Mouse (Mus musculus): ENCODE results near the gene Slc9a6. TPM values are rescaled to one million over a fixed set of nuclear protein-coding genes. Genes with fewer than 3 reads are reported as not detected.

Slc9a6 gene
- polyA plus RNA-seq, 1 experiment: 8.5 TPM

DNA sequence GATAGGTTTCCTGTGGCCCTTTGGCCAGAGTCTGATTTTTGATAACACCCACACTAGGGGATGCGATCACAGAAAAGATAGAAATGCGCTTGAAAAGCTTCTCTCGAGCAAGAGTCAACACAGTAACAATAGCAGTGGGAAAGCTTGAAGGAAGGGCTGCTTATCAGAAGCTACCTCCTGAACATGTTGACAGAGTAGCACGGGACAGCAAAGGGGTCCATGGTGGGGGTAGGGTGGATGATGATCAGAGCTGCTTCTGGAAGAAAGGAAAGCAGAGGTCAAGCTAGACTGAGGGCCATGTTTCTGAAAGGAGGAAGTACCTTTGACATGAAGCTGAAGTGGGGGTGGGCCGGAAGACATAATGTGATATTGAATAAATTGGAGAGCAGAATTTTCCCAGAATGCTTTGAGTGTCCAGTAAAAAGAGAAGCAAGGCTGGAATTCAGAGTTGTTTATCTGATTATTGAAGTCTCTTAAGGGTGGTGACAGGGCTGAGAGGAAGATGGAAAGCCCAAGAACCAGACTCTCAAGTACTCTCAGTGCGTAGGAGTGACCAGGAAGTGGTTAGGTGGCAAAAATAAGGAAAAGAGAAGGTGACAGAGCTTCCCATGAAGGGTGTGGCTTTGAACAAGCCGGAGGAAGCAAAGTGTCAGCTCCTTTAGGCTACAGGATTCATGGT is 2.4 kb upstream of the Slc9a6 start:
- TF ChIP-seq POLR2A (IDR thresholded peaks at IDR 0.05; ENCODE audit: low read depth, low read length) (no peak), CTCF (IDR thresholded peaks at IDR 0.05; ENCODE audit: extremely low read depth, insufficient read depth, insufficient read length, insufficient replicate concordance) (no peak)

DNA sequence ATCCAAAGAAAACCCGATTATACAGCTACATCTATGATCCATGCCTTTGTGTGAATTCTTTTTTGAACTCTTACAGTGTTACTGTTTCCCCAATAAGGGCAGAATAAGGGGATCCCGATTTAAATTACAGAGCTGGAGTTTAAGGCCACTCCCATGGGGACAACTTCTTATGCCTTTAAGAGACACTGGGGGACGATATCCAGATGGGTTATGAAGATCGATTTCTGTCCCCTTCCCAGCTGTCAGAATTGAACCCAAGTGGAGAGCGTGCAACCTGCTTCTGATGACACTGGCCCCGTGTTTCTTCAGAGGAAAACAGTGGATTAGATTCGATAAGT is 303 bp upstream of the Slc9a6 start:
- peak overlapping the region; percentile 93 for H3K4me3 ChIP-seq (ENCODE audit: extremely low read depth, insufficient read depth, insufficient read length)
- no peak overlapping the region for H3K27ac ChIP-seq (ENCODE audit: insufficient read depth, low read length)
- H3K27me3 ChIP-seq (ENCODE audit: control insufficient read depth, insufficient read depth, low read length): no peaks in the 10 kb centered on the region
- peaks cover 3% of the 10 kb centered on the region; the same call in 1 of the 2 replicates for H3K4me1 ChIP-seq (ENCODE audit: control insufficient read depth, insufficient read depth, insufficient read length)
- WGBS: 39% methylated on average over 7 of the region's 7 CpGs
- TF ChIP-seq POLR2A (IDR thresholded peaks at IDR 0.05; ENCODE audit: low read depth, low read length): no peak
- no peak for TF ChIP-seq CTCF (IDR thresholded peaks at IDR 0.05; ENCODE audit: extremely low read depth, insufficient read depth, insufficient read length, insufficient replicate concordance)
- DNase-seq (ENCODE audit: low read depth in 1 of 2, low spot score in 2 of 2): no peak
- no peaks in the 10 kb centered on the region for H3K36me3 ChIP-seq (ENCODE audit: control insufficient read depth, insufficient read depth, low read length)

More for the DNA sequence above, 2.4 kb upstream of the Slc9a6 start:
- DNase-seq (ENCODE audit: low read depth in 1 of 2, low spot score in 2 of 2): no peak
- H3K27me3 ChIP-seq (ENCODE audit: control insufficient read depth, insufficient read depth, low read length): no peaks in the 10 kb centered on the region
- no peak overlapping the region for H3K27ac ChIP-seq (ENCODE audit: insufficient read depth, low read length)
- 70% methylated on average over 7 of the region's 7 CpGs for WGBS
- no peak overlapping the region for H3K4me3 ChIP-seq (ENCODE audit: extremely low read depth, insufficient read depth, insufficient read length)
- no peaks in the 10 kb centered on the region for H3K36me3 ChIP-seq (ENCODE audit: control insufficient read depth, insufficient read depth, low read length)
- peaks cover 3% of the 10 kb centered on the region; the same call in 1 of the 2 replicates for H3K4me1 ChIP-seq (ENCODE audit: control insufficient read depth, insufficient read depth, insufficient read length)

DNA sequence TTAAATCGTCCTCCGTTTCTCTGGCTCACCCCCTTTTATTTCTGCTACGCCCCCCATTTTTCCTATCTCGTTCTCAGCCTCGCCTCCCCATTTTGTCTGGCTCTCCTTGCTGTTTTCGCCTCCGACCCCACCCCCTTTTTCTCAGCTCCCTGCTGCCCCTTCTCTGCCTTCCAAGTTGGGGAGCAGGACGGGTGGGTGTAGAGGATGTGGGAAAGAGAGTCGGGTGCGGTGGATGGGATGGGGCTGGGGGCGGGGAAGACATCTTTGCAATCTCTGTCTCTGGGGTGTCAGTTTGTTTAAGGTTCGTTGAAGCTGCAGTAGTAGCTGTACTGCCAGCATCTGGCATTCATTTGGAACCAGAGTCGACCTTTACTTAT is 749 bp downstream of the Slc9a6 start:
- TF ChIP-seq CTCF (IDR thresholded peaks at IDR 0.05; ENCODE audit: extremely low read depth, insufficient read depth, insufficient read length, insufficient replicate concordance) (no peak), POLR2A (IDR thresholded peaks at IDR 0.05; ENCODE audit: low read depth, low read length) (no peak)
- H3K4me3 ChIP-seq (ENCODE audit: extremely low read depth, insufficient read depth, insufficient read length): peak overlapping the region; percentile 93
- H3K36me3 ChIP-seq (ENCODE audit: control insufficient read depth, insufficient read depth, low read length): no peaks in the 10 kb centered on the region
- WGBS: 26% methylated on average over 13 of the region's 13 CpGs
- DNase-seq (ENCODE audit: low read depth in 1 of 2, low spot score in 2 of 2): no peak
- peaks cover 3% of the 10 kb centered on the region; the same call in 1 of the 2 replicates for H3K4me1 ChIP-seq (ENCODE audit: control insufficient read depth, insufficient read depth, insufficient read length)
- H3K27me3 ChIP-seq (ENCODE audit: control insufficient read depth, insufficient read depth, low read length): no peaks in the 10 kb centered on the region
- H3K27ac ChIP-seq (ENCODE audit: insufficient read depth, low read length): peak overlapping the region; percentile 62; the same call in 1 of the 2 replicates

DNA sequence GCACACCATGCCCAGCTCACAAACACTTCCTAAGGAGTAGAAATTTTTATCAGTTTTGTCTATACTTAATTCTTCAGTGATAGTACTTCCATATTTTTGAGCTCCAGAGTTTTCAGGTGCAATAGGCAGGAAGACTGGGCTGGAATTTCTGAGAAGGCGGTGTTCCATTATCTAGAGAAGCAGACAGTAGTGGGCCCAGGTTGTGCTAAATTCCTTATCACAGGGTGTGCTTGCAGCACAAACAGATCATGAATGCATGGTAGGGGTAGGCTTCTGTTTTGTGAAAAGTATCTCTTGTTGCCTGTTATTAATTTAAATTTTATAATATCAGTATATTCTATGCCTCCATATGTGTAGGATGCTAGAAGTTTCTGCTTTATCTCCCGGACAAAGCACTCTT is 5.7 kb downstream of the Slc9a6 start:
- no peaks in the 10 kb centered on the region for H3K4me1 ChIP-seq (ENCODE audit: control insufficient read depth, insufficient read depth, insufficient read length)
- TF ChIP-seq POLR2A (IDR thresholded peaks at IDR 0.05; ENCODE audit: low read depth, low read length): no peak
- TF ChIP-seq CTCF (IDR thresholded peaks at IDR 0.05; ENCODE audit: extremely low read depth, insufficient read depth, insufficient read length, insufficient replicate concordance): no peak
- DNase-seq (ENCODE audit: low read depth in 1 of 2, low spot score in 2 of 2): no peak
- H3K27me3 ChIP-seq (ENCODE audit: control insufficient read depth, insufficient read depth, low read length): no peaks in the 10 kb centered on the region
- no peak overlapping the region for H3K27ac ChIP-seq (ENCODE audit: insufficient read depth, low read length)
- 78% methylated on average over 2 of the region's 2 CpGs for WGBS
- H3K36me3 ChIP-seq (ENCODE audit: control insufficient read depth, insufficient read depth, low read length): no peaks in the 10 kb centered on the region
- H3K4me3 ChIP-seq (ENCODE audit: extremely low read depth, insufficient read depth, insufficient read length): no peak overlapping the region

DNA sequence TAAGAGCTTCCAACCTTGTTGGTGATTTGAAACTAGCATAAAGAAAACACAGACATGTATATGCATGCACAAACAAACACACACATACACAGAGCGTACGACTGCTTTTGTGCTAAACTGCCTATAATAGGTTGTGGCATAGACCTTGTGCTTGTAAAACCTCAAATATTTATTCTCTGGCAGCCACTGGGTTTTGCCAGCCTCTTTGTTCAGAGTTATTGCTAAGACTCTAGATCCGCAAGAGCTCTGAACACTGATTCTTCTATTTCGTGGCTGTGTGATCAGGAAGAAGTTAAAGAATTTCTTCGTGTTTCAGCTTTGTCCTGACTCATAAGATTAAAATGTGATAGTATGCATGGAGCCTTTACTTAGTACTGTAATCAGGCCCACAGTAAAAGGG is 26.6 kb downstream of the Slc9a6 start:
- Histone ChIP-seq H3K27me3 (ENCODE audit: control insufficient read depth, insufficient read depth, low read length) (no peaks in the 10 kb centered on the region), H3K4me1 (ENCODE audit: control insufficient read depth, insufficient read depth, insufficient read length) (no peaks in the 10 kb centered on the region), H3K27ac (ENCODE audit: insufficient read depth, low read length) (no peak overlapping the region), H3K36me3 (ENCODE audit: control insufficient read depth, insufficient read depth, low read length) (no peaks in the 10 kb centered on the region), H3K4me3 (ENCODE audit: extremely low read depth, insufficient read depth, insufficient read length) (no peak overlapping the region)
- no peak for DNase-seq (ENCODE audit: low read depth in 1 of 2, low spot score in 2 of 2)
- WGBS: 86% methylated on average over 5 of the region's 5 CpGs
- no peak for TF ChIP-seq POLR2A (IDR thresholded peaks at IDR 0.05; ENCODE audit: low read depth, low read length)
- no peak for TF ChIP-seq CTCF (IDR thresholded peaks at IDR 0.05; ENCODE audit: extremely low read depth, insufficient read depth, insufficient read length, insufficient replicate concordance)

DNA sequence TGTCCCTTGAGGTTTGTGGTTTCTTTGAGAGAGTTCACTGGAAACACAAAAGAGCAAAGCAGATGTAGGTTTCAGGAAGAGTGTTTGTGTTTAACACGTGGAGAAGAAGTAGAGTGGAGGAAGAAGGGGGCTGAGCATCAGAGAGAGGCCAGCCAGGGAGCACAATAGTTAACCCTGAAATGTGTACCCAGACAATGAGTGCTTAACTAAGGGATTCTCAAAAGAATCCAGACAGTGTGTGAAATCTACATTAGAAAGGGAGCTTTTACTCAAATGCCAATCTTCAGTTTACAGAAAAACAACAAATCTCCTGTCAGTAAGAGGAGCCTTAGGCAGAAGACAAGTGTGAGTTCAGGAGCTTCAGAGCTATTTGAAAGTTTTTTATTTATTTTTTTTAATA is 30.5 kb downstream of the Slc9a6 start:
- H3K4me3 ChIP-seq (ENCODE audit: extremely low read depth, insufficient read depth, insufficient read length): no peak overlapping the region
- no peaks in the 10 kb centered on the region for H3K27me3 ChIP-seq (ENCODE audit: control insufficient read depth, insufficient read depth, low read length)
- H3K36me3 ChIP-seq (ENCODE audit: control insufficient read depth, insufficient read depth, low read length): no peaks in the 10 kb centered on the region
- TF ChIP-seq CTCF (IDR thresholded peaks at IDR 0.05; ENCODE audit: extremely low read depth, insufficient read depth, insufficient read length, insufficient replicate concordance): no peak
- TF ChIP-seq POLR2A (IDR thresholded peaks at IDR 0.05; ENCODE audit: low read depth, low read length): no peak
- 3% methylated on average over 1 of the region's 1 CpGs for WGBS
- no peak for DNase-seq (ENCODE audit: low read depth in 1 of 2, low spot score in 2 of 2)
- no peak overlapping the region for H3K27ac ChIP-seq (ENCODE audit: insufficient read depth, low read length)
- no peaks in the 10 kb centered on the region for H3K4me1 ChIP-seq (ENCODE audit: control insufficient read depth, insufficient read depth, insufficient read length)

DNA sequence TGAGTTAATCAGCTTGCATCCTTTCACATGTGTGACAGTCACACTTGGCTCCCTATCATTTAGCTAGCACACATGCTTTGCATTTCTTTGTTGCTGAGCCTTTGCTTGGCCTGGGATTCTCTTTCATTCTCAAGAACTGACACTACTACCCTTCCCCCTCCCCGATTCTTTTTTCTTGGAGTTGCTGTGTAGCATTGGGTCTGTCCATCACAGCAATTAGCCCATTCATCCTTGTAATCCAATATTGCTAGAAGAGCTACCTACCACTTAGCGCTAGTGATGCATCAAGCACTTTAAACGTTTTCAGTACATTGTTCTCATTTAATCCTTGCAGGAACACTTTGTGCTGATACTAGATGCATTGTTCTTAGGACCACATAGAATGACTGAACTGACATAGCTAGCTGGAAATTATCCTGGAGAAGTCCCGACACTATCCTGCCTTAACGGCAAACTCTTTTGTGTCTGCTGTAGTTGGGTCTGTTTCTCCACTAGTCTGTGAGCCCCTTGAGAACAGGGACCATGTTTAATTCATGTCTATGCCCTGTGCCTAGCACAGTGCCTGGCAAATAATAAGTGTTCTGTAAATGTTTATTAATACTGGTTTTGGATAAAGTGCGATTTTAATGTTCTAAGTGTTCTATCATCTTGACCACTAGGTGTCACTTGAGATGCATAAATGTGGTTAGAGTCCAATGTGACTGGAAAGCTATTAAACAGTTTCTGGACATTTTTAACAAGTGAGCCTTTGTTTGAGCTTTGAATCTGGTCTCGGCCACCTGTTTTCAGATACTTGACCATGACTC is 40.2 kb downstream of the Slc9a6 start:
- TF ChIP-seq CTCF (IDR thresholded peaks at IDR 0.05; ENCODE audit: extremely low read depth, insufficient read depth, insufficient read length, insufficient replicate concordance) (no peak), POLR2A (IDR thresholded peaks at IDR 0.05; ENCODE audit: low read depth, low read length) (no peak)
- Histone ChIP-seq H3K27ac (ENCODE audit: insufficient read depth, low read length) (no peak overlapping the region), H3K27me3 (ENCODE audit: control insufficient read depth, insufficient read depth, low read length) (no peaks in the 10 kb centered on the region), H3K36me3 (ENCODE audit: control insufficient read depth, insufficient read depth, low read length) (peaks cover 1% of the 10 kb centered on the region; the same call in 1 of the 2 replicates), H3K4me1 (ENCODE audit: control insufficient read depth, insufficient read depth, insufficient read length) (no peaks in the 10 kb centered on the region), H3K4me3 (ENCODE audit: extremely low read depth, insufficient read depth, insufficient read length) (no peak overlapping the region)
- WGBS: 74% methylated on average over 7 of the region's 7 CpGs
- no peak for DNase-seq (ENCODE audit: low read depth in 1 of 2, low spot score in 2 of 2)
